Mouse (Mus musculus) heart, embryonic 13.5 days (tissue): ENCODE measurements around the gene Lrrtm4. TPM values are rescaled to one million over a fixed set of nuclear protein-coding genes. Genes with fewer than 3 reads are reported as not detected.

ENCODE experiments used
- ATAC-seq: fragments of 200-750 bp; cut with Nextera tagmentation; 2 replicates; pipeline ENCODE4 v1.8.0; 2017; ENCODE audit warnings: moderate TSS enrichment; ENCODE audit not compliant: insufficient number of reproducible peaks, low FRiP score, low TSS enrichment; ENCODE audit errors: extremely low read depth
- H3K27ac ChIP-seq: fragments of 300-500 bp; sonication (generic); replicated peaks from 2 replicates; pipeline ENCODE4 v1.5.1; 2015; ENCODE audit warnings: moderate library complexity, mild to moderate bottlenecking, inconsistent platforms
- H3K27me3 ChIP-seq: fragments of 300-500 bp; sonication (generic); replicated peaks from 2 replicates; pipeline ENCODE4 v1.6.1; 2015; ENCODE audit warnings: mild to moderate bottlenecking, inconsistent platforms
- H3K36me3 ChIP-seq: fragments of 300-500 bp; sonication (generic); 2 replicates; pipeline ENCODE4 v1.6.1; 2015; ENCODE audit warnings: mild to moderate bottlenecking, inconsistent platforms
- H3K4me1 ChIP-seq: fragments of 300-500 bp; sonication (generic); 2 replicates; pipeline ENCODE4 v1.6.1; 2015; ENCODE audit warnings: inconsistent platforms
- H3K4me2 ChIP-seq: fragments of 300-500 bp; sonication (generic); 2 replicates; pipeline ENCODE4 v1.6.1; 2015; ENCODE audit warnings: inconsistent platforms, mild to moderate bottlenecking, moderate library complexity
- H3K4me3 ChIP-seq: fragments of 300-500 bp; sonication (generic); 2 replicates; pipeline ENCODE4 v1.5.1; 2015; ENCODE audit warnings: moderate library complexity, mild to moderate bottlenecking, inconsistent platforms
- H3K9ac ChIP-seq: fragments of 300-500 bp; sonication (generic); 2 replicates; pipeline ENCODE4 v1.6.1; 2015; ENCODE audit warnings: inconsistent platforms, mild to moderate bottlenecking, moderate library complexity
- H3K9me3 ChIP-seq: fragments of 300-500 bp; sonication (generic); 2 replicates; pipeline ENCODE4 v1.6.1; 2016; ENCODE audit warnings: inconsistent platforms
- WGBS: fragments of 180-500 bp; shearing (Covaris S2); methylation state at CpG from one replicate; pipeline ENCODE4 v1.1.7; 2015; ENCODE audit warnings: mixed read lengths; 5-methylcytosine and 5-hydroxymethylcytosine counted together
- polyA plus RNA-seq: library from polyadenylated mRNA; unstranded; fragments of >200 nt; fragmentation: Nextera tagmentation; extraction: Ambion mirVana; gene quantifications from 2 replicates; pipeline ENCODE4 v1.2.1, GENCODE M21; 2015

The Lrrtm4 gene
- polyA plus RNA-seq, 1 experiment from 2014 or later, result 0.67 TPM

GRCm38 (mm10) chr6:80553398-80553797, 534.7 kb downstream of the Lrrtm4 start:
- WGBS, result 100% methylated on average over 2 of the region's 2 CpGs
- Histone ChIP-seq H3K4me3 (no peak overlapping the region), H3K4me2 (no peak overlapping the region), H3K27me3 (no peaks in the 10 kb centered on the region), H3K9me3 (no peaks in the 10 kb centered on the region), H3K27ac (no peak overlapping the region), H3K9ac (no peak overlapping the region), H3K4me1 (no peaks in the 10 kb centered on the region), H3K36me3 (no peaks in the 10 kb centered on the region)
- ATAC-seq, result no peak

DNA sequence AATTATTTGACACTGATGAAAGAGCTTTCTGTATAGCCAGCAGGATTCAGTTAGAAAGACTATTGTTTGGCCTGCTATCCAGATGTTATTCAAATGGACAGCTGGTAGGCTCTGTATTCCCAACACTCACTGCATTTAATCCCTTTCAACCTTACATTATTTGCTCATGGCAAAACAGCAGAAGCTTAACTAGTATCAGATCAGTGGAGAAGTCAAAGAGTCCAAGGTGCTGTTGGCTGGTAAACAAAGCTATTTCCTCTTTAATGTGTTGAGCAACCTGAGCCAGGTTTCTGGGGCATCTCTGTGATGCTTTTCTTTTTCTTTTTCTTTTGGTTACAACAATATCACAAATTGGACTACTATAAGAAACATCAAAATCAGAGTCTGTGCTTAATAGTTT, 536.3 kb downstream of the Lrrtm4 start:
- no peaks in the 10 kb centered on the region for H3K27me3 ChIP-seq
- no peak for ATAC-seq
- H3K4me2 ChIP-seq, result no peak overlapping the region
- H3K4me3 ChIP-seq, result no peak overlapping the region
- no peak overlapping the region for H3K9ac ChIP-seq
- no peak overlapping the region for H3K27ac ChIP-seq
- H3K36me3 ChIP-seq, result no peaks in the 10 kb centered on the region
- H3K9me3 ChIP-seq, result no peaks in the 10 kb centered on the region
- peaks cover 5% of the 10 kb centered on the region for H3K4me1 ChIP-seq

DNA sequence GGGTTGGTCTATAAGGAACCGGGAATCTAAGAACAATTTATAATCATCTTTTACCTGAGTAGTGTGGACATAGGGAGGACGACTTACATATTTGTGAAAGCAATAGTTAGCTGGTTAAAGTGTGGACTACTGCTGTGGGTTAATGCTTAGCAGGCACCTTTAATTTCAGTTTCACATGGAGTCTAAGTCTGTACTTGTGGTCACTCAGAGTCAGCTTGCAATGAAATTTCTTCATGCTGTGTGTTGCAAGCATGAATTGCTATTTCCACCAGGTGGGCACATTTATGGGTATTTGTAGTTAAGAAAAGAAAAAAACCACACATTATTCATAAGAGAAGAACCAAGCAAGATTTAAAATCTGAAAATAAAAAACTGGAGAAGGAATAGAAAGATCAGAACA, 558.5 kb downstream of the Lrrtm4 start:
- Histone ChIP-seq H3K27me3 (no peaks in the 10 kb centered on the region), H3K27ac (no peak overlapping the region)
- 82% methylated on average over 2 of the region's 2 CpGs for WGBS

GRCm38 (mm10) chr6:80582225-80582624, 563.5 kb downstream of the Lrrtm4 start:
- no peaks in the 10 kb centered on the region for H3K4me1 ChIP-seq
- no peak overlapping the region for H3K27ac ChIP-seq
- WGBS, result 57% methylated on average over 1 of the region's 1 CpGs
- H3K4me3 ChIP-seq, result no peak overlapping the region
- no peak for ATAC-seq
- no peaks in the 10 kb centered on the region for H3K27me3 ChIP-seq
- H3K36me3 ChIP-seq, result no peaks in the 10 kb centered on the region
- H3K9me3 ChIP-seq, result no peaks in the 10 kb centered on the region
- no peak overlapping the region for H3K9ac ChIP-seq
- no peak overlapping the region for H3K4me2 ChIP-seq

More for the DNA sequence above, 558.5 kb downstream of the Lrrtm4 start:
- Histone ChIP-seq H3K4me1 (no peaks in the 10 kb centered on the region), H3K36me3 (no peaks in the 10 kb centered on the region), H3K4me3 (no peak overlapping the region), H3K4me2 (no peak overlapping the region), H3K9me3 (no peaks in the 10 kb centered on the region), H3K9ac (no peak overlapping the region)
- ATAC-seq, result no peak

GRCm38 (mm10) chr6:80589776-80590175, 571.1 kb downstream of the Lrrtm4 start:
- H3K36me3 ChIP-seq, result no peaks in the 10 kb centered on the region
- no peak for ATAC-seq
- H3K4me2 ChIP-seq, result no peak overlapping the region
- H3K27me3 ChIP-seq, result no peaks in the 10 kb centered on the region
- no peak overlapping the region for H3K27ac ChIP-seq
- no peak overlapping the region for H3K9ac ChIP-seq
- no peak overlapping the region for H3K4me3 ChIP-seq
- no peaks in the 10 kb centered on the region for H3K9me3 ChIP-seq
- H3K4me1 ChIP-seq, result no peaks in the 10 kb centered on the region
- WGBS, result 46% methylated on average over 1 of the region's 1 CpGs

- WGBS, result 73% methylated on average over 2 of the region's 2 CpGs
- no peak for ATAC-seq
- no peak overlapping the region for H3K4me2 ChIP-seq
- H3K9me3 ChIP-seq, result no peaks in the 10 kb centered on the region
- H3K4me1 ChIP-seq, result no peaks in the 10 kb centered on the region
- no peaks in the 10 kb centered on the region for H3K36me3 ChIP-seq
- no peak overlapping the region for H3K9ac ChIP-seq
- no peak overlapping the region for H3K4me3 ChIP-seq
- no peak overlapping the region for H3K27ac ChIP-seq
- no peaks in the 10 kb centered on the region for H3K27me3 ChIP-seq
These were observed 600.8 kb downstream of the Lrrtm4 start for GRCm38 (mm10) chr6:80619508-80619907.

DNA sequence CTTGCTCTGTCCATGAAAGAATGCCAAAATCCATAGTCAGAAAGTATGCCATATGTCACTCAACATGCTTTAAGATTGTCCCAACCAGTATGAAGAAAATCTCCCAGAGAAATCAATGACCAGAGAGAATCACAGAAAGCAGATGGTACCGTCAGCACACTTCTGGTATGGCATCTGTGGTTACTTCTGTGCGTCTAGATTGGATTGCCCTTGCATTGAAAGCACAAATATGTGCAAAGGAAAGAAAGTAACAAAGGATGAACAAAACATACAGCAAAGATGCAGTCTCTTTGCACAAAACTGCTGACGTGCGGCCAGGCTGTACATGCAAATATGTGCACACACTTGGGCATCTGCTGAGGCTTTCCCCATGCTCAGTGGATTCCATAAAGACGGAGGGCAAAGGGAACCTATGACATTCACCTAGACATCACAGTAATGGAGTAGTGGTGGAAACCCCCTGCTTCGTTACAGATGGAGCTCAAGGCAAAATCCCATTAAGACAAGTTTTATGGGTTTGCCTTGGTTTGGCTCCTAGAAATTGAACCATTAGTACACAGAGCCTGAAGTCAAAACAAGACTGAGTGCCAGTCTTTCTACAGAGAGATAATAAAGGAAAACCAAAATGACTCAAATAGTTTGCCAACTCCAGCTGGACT, 604.1 kb downstream of the Lrrtm4 start:
- H3K27ac ChIP-seq, result no peak overlapping the region
- ATAC-seq, result no peak
- H3K9me3 ChIP-seq, result no peaks in the 10 kb centered on the region
- H3K36me3 ChIP-seq, result no peaks in the 10 kb centered on the region
- H3K4me3 ChIP-seq, result no peak overlapping the region
- no peak overlapping the region for H3K9ac ChIP-seq
- 81% methylated on average over 6 of the region's 6 CpGs for WGBS
- no peaks in the 10 kb centered on the region for H3K4me1 ChIP-seq
- no peaks in the 10 kb centered on the region for H3K27me3 ChIP-seq
- no peak overlapping the region for H3K4me2 ChIP-seq

- Histone ChIP-seq H3K36me3 (no peaks in the 10 kb centered on the region), H3K9ac (no peak overlapping the region), H3K4me2 (no peak overlapping the region), H3K4me3 (no peak overlapping the region), H3K9me3 (no peaks in the 10 kb centered on the region), H3K27me3 (no peaks in the 10 kb centered on the region), H3K4me1 (no peaks in the 10 kb centered on the region), H3K27ac (no peak overlapping the region)
- WGBS, result 73% methylated on average over 4 of the region's 4 CpGs
- ATAC-seq, result no peak
These were observed 606.8 kb downstream of the Lrrtm4 start for GRCm38 (mm10) chr6:80625509-80625908.

- H3K27ac ChIP-seq, result no peak overlapping the region
- no peaks in the 10 kb centered on the region for H3K27me3 ChIP-seq
- WGBS, result 70% methylated on average over 5 of the region's 5 CpGs
- no peak overlapping the region for H3K9ac ChIP-seq
- H3K36me3 ChIP-seq, result no peaks in the 10 kb centered on the region
- no peak overlapping the region for H3K4me3 ChIP-seq
- H3K4me1 ChIP-seq, result no peaks in the 10 kb centered on the region
- no peak for ATAC-seq
- H3K9me3 ChIP-seq, result no peaks in the 10 kb centered on the region
- H3K4me2 ChIP-seq, result no peak overlapping the region
These were observed 644.1 kb downstream of the Lrrtm4 start for GRCm38 (mm10) chr6:80662729-80663128.

DNA sequence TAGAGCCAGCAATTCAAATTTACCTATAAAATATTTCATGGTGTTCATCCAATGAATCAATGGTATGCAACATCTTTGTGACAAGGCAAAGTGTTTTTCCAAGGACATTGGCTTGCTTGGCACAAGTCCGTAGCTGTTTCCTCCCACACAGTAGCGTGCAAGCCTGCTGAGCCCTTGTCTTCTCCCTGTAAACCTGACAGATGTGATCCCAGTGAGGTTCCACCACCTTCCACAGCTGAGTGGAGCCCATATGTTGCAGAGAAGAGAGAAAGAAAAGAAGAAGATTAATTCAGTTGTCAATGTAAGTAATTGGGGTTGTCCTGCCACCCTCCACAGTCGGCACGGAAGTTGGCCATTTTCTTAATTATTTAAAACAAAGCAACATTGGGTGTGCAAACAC, 645.4 kb downstream of the Lrrtm4 start:
- 77% methylated on average over 4 of the region's 4 CpGs for WGBS
- no peak overlapping the region for H3K4me3 ChIP-seq
- no peaks in the 10 kb centered on the region for H3K27me3 ChIP-seq
- no peaks in the 10 kb centered on the region for H3K9me3 ChIP-seq
- H3K36me3 ChIP-seq, result no peaks in the 10 kb centered on the region
- H3K27ac ChIP-seq, result no peak overlapping the region
- no peak for ATAC-seq
- no peak overlapping the region for H3K9ac ChIP-seq
- no peaks in the 10 kb centered on the region for H3K4me1 ChIP-seq
- no peak overlapping the region for H3K4me2 ChIP-seq

GRCm38 (mm10) chr6:80704183-80704582, 685.5 kb downstream of the Lrrtm4 start:
- Histone ChIP-seq H3K9ac (no peak overlapping the region), H3K36me3 (no peaks in the 10 kb centered on the region)
- ATAC-seq, result no peak

DNA sequence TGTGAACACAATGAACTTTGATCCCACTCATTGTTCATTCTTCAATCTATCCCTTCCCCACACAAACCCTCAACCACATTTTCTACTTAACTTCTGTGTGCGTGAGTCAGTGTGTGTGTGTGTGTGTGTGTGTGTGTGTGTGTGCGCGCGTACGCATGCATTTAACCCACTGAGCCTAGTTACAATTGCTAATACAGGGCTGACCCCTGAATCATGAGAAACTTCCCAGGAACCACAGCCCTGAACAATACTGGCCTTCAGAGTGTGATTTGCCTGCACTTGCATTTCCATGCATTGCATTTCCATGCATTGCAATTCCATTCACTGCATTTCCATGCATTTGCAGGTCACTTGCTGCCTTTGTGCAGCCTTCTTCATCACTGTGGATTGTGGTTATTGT, 701.8 kb downstream of the Lrrtm4 start:
- no peaks in the 10 kb centered on the region for H3K9me3 ChIP-seq
- no peaks in the 10 kb centered on the region for H3K4me1 ChIP-seq
- H3K9ac ChIP-seq, result no peak overlapping the region
- H3K4me3 ChIP-seq, result no peak overlapping the region
- H3K27me3 ChIP-seq, result no peaks in the 10 kb centered on the region
- 96% methylated on average over 5 of the region's 5 CpGs for WGBS
- no peak for ATAC-seq
- H3K4me2 ChIP-seq, result no peak overlapping the region
- H3K27ac ChIP-seq, result no peak overlapping the region
- no peaks in the 10 kb centered on the region for H3K36me3 ChIP-seq

More at GRCm38 (mm10) chr6:80704183-80704582, 685.5 kb downstream of the Lrrtm4 start:
- WGBS, result 65% methylated on average over 2 of the region's 2 CpGs
- no peak overlapping the region for H3K4me3 ChIP-seq
- H3K27me3 ChIP-seq, result no peaks in the 10 kb centered on the region
- H3K4me2 ChIP-seq, result no peak overlapping the region
- no peaks in the 10 kb centered on the region for H3K9me3 ChIP-seq
- no peak overlapping the region for H3K27ac ChIP-seq
- H3K4me1 ChIP-seq, result no peaks in the 10 kb centered on the region
